Mouse (Mus musculus) stomach, embryonic 16.5 days (tissue): Measurements from ENCODE around the gene A230050P20Rik. TPM values are rescaled to one million over a fixed set of nuclear protein-coding genes. Genes with fewer than 3 reads are reported as not detected.
"Not testable (repeated sequence)": the region's sequence is repeated elsewhere in the genome, so short reads cannot be mapped to it uniquely, and the experiment has no call there.

ENCODE experiments used
- ATAC-seq: fragments of 200-750 bp; cut with Nextera tagmentation; 2 replicates; pipeline ENCODE4 v1.8.0; 2017; ENCODE audit warnings: moderate number of reproducible peaks, moderate TSS enrichment; ENCODE audit not compliant: insufficient read depth, low FRiP score
- H3K27ac ChIP-seq: fragments of 300-500 bp; sonication (generic); 2 replicates; pipeline ENCODE4 v1.5.1; 2014; ENCODE audit warnings: low read length
- H3K27me3 ChIP-seq: fragments of 300-500 bp; sonication (generic); 2 replicates; pipeline ENCODE4 v1.6.1; 2014; ENCODE audit warnings: low read length, control low read depth, mixed read lengths; ENCODE audit not compliant: control insufficient read depth, insufficient read depth
- H3K36me3 ChIP-seq: fragments of 300-500 bp; sonication (generic); 2 replicates; pipeline ENCODE4 v1.6.1; 2014; ENCODE audit warnings: low read length; ENCODE audit not compliant: control insufficient read depth, insufficient read depth
- H3K4me1 ChIP-seq: fragments of 300-500 bp; sonication (generic); 2 replicates; pipeline ENCODE4 v1.6.1; 2014; ENCODE audit warnings: low read length, control low read depth, mixed read lengths; ENCODE audit not compliant: control insufficient read depth, insufficient read depth
- H3K4me2 ChIP-seq: fragments of 300-500 bp; sonication (generic); 2 replicates; pipeline ENCODE4 v1.6.1; 2014; ENCODE audit warnings: low read depth, low read length, mixed read lengths
- H3K4me3 ChIP-seq: fragments of 300-500 bp; sonication (generic); replicated peaks from 2 replicates; pipeline ENCODE4 v1.5.1; 2014; ENCODE audit warnings: mild to moderate bottlenecking, low read length
- H3K9ac ChIP-seq: fragments of 300-500 bp; sonication (generic); 2 replicates; pipeline ENCODE4 v1.6.1; 2014; ENCODE audit warnings: low read length
- H3K9me3 ChIP-seq: fragments of 300-500 bp; sonication (generic); replicated peaks from 2 replicates; pipeline ENCODE4 v1.6.1; 2016; ENCODE audit warnings: low read length, control low read depth; ENCODE audit not compliant: control insufficient read depth
- WGBS: fragments of 180-500 bp; shearing (Covaris S2); extraction: QIAGEN DNeasy Blood & Tissue Kit; methylation state at CpG from one replicate; pipeline ENCODE4 v1.1.7; 2014; 5-methylcytosine and 5-hydroxymethylcytosine counted together
- polyA plus RNA-seq: library from polyadenylated mRNA; unstranded; fragments of >200 nt; fragmentation: Nextera tagmentation; extraction: Ambion mirVana; gene quantifications from 2 replicates; pipeline ENCODE4 v1.2.1, GENCODE M21; 2015

The A230050P20Rik gene
- 14.2 and 16.8 TPM in 2 replicates for polyA plus RNA-seq

DNA sequence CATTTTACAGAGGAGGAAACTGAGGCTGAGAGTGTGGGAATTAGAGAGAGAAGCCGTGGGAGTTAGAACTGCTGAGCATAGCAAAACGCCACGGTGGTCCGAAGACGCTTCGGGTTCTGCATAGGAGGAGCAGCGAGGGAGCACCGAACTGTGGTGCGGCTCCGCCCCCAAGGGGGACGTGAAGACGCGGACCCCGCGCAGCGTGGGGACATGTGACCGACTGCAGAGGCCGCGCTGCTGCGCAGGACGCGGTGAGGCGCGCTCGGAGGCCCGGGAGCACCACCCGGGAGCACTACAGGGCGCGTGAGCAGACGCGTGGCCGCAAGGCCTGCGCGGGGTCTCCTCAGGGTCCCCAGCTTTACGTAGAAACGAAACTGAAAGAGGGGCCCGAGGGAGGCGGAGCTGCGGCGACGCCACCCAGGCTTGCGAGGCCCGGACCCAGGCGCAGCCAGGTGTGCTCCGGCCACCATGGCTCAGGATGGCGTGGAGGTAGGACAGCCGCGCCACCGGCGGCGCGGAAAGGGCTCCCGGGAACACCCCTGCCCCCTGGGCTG, at the start of gene A230050P20Rik:
TSS of gene A230050P20Rik (plus strand) at position 195 of the 554 bp plus-strand sequence.
- H3K9ac ChIP-seq: peak within 1 kb of the TSS; percentile 79
- peaks cover 10% of the 10 kb centered on the region; the same call in 1 of the 2 replicates for H3K27me3 ChIP-seq
- H3K27ac ChIP-seq: no peak within 1 kb of the TSS
- H3K4me3 ChIP-seq: peak within 1 kb of the TSS; percentile 65
- peak; percentile 66; the same call in 1 of the 2 replicates for ATAC-seq
- H3K4me2 ChIP-seq: peak within 1 kb of the TSS; percentile 76
- no peaks in the 10 kb centered on the region for H3K9me3 ChIP-seq
- 8% methylated on average over 51 of the region's 53 CpGs for WGBS
- no peaks in the 10 kb centered on the region for H3K36me3 ChIP-seq
- no peaks in the 10 kb centered on the region; the same call in 1 of the 2 replicates for H3K4me1 ChIP-seq

DNA sequence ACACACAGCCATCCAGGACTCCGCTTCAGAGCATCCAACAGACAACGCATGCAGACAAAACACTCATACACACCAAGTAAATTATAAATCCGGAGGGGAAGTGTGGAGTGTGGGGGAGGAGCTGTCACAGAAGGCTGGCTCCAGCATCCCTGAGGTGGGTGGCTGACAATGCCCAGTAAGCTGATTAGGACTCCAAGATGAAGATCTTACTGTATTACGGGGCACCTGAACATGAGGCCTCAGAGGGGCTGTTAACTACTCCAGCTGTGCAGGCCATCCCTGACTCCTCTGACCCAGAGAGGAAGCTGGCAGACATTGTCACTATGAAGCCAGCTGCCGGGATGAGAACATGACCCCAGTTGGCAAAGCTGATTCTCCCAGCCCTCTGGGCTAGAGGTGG, 48.4 kb upstream of the A230050P20Rik start:
- H3K9me3 ChIP-seq: no peaks in the 10 kb centered on the region
- H3K4me3 ChIP-seq: no peak overlapping the region
- H3K27ac ChIP-seq: no peak overlapping the region
- no peaks in the 10 kb centered on the region for H3K36me3 ChIP-seq
- H3K9ac ChIP-seq: no peak overlapping the region
- H3K4me2 ChIP-seq: no peak overlapping the region
- H3K4me1 ChIP-seq: peaks cover 1% of the 10 kb centered on the region
- no peaks in the 10 kb centered on the region; the same call in 1 of the 2 replicates for H3K27me3 ChIP-seq
- ATAC-seq: no peak
- 76% methylated on average over 5 of the region's 5 CpGs for WGBS

DNA sequence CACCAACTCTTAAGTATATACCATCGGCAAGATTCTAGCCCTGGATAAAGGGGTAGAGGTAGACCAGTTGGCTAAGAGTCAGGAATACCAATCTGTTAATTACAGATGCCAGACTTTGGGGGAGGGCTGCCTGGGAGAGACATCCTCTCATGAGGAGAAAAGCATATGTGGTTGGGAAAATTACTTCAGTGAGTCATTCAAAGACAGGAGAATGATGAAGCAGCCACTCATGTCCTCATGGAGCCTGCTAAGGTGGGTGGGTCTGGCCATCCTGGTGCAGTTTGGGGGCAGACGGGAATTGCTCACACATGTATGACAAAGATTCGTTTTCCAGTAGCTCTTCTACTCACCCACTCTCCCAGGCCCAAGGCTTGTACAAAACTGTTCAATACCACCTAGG, 45.6 kb upstream of the A230050P20Rik start:
- no peaks in the 10 kb centered on the region for H3K9me3 ChIP-seq
- H3K27me3 ChIP-seq: no peaks in the 10 kb centered on the region
- H3K4me3 ChIP-seq: no peak overlapping the region
- no peaks in the 10 kb centered on the region for H3K36me3 ChIP-seq
- no peaks in the 10 kb centered on the region for H3K4me1 ChIP-seq
- no peak overlapping the region for H3K27ac ChIP-seq
- 67% methylated on average over 3 of the region's 3 CpGs for WGBS
- no peak for ATAC-seq
- H3K4me2 ChIP-seq: no peak overlapping the region
- H3K9ac ChIP-seq: no peak overlapping the region

DNA sequence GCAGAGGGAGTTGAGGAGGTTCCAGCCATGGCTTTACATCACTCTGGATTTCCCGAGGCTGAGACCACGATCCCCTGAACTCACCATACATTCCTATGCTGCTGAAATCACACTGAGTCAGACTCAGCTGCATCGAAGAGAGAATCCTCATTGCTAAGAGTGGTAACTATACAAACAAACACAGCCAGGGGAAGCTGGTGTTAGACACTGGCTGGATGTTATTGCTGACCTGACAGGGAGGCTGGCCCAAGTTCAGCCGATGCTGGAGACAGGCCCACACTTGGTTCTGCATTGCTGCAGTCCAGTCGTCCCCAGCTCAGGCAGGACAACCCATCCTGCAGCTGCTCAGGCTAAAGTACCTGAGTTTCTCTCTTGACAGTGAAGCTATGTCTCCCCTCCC, 42.7 kb upstream of the A230050P20Rik start:
- Histone ChIP-seq H3K9ac (no peak overlapping the region), H3K4me2 (no peak overlapping the region), H3K27ac (no peak overlapping the region), H3K4me3 (no peak overlapping the region), H3K4me1 (peaks cover 5% of the 10 kb centered on the region; the same call in 1 of the 2 replicates), H3K27me3 (no peaks in the 10 kb centered on the region), H3K9me3 (no peaks in the 10 kb centered on the region), H3K36me3 (no peaks in the 10 kb centered on the region)
- peak; percentile 44; the same call in 1 of the 2 replicates for ATAC-seq
- 43% methylated on average over 5 of the region's 5 CpGs for WGBS

DNA sequence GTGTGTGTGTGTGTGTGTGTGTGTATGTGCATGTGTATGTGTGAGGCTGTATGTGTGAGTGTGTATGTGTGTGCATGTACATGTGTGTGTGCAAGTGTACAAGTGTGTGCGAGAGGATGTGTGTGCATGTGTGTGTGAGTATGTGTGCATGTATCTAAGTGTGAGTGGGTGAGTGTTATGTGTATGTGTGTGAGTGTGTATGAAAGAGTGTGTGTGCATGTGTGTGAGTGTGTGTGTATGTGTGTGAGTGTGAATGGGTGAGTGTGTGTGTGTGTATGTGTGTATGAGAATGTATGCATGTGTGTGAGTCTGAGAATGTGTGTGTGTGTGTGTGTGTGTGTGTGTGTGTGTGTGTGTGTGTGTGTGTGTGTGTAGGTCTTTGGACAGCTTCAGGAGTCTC, 40.3 kb upstream of the A230050P20Rik start:
- no peak overlapping the region for H3K9ac ChIP-seq
- no peaks in the 10 kb centered on the region for H3K36me3 ChIP-seq
- H3K4me1 ChIP-seq: peaks cover 6% of the 10 kb centered on the region; the same call in 1 of the 2 replicates
- no peaks in the 10 kb centered on the region for H3K27me3 ChIP-seq
- no peak overlapping the region for H3K4me2 ChIP-seq
- no peak overlapping the region for H3K4me3 ChIP-seq
- no peaks in the 10 kb centered on the region for H3K9me3 ChIP-seq
- WGBS: 90% methylated on average over 1 of the region's 1 CpGs
- H3K27ac ChIP-seq: no peak overlapping the region
- ATAC-seq: no peak

DNA sequence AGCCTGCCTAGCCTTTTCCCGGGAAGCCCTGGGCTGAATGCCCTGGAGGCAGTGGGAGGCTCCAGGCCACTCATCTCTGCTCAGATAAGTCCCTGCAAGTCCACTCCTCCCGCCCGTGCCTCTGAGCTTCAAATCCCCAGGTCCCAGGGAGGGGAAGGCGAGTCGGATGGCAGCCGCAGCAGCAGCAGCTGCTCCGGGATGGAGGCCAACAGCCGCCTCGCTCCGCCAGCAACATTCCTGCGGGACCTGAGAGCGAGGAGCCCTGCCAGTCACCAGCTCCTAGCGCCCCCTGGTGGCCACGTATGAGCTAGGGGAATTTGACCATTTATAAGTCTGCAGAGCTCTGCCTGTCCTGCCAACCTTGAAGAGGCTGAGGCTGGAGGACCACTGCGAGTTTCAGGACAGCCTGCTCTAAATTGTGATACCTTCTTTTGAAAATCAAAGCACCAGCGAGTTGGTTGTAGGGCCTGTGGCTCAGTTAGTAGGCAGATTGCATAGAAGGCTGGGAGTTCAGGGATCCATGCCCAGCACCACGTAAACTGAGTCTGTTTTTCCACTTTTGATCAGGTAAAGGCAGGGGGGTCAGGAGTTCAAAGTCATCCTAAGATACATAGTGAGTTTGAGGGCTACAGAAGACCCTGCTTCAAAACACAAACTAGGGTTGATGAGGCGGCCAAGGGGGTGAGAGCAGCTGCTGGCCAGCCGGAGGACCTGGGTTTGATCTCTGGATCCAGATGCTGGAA, 37.4 kb upstream of the A230050P20Rik start:
- peak; percentile 86 for ATAC-seq
- Histone ChIP-seq H3K36me3 (no peaks in the 10 kb centered on the region), H3K9ac (peak overlapping the region; percentile 34), H3K4me2 (no peak overlapping the region), H3K27ac (no peak overlapping the region; the same call in none of the 2 replicates), H3K4me3 (no peak overlapping the region), H3K27me3 (no peaks in the 10 kb centered on the region), H3K4me1 (peaks cover 6% of the 10 kb centered on the region; the same call in 1 of the 2 replicates), H3K9me3 (no peaks in the 10 kb centered on the region)
- 16% methylated on average over 19 of the region's 19 CpGs for WGBS

DNA sequence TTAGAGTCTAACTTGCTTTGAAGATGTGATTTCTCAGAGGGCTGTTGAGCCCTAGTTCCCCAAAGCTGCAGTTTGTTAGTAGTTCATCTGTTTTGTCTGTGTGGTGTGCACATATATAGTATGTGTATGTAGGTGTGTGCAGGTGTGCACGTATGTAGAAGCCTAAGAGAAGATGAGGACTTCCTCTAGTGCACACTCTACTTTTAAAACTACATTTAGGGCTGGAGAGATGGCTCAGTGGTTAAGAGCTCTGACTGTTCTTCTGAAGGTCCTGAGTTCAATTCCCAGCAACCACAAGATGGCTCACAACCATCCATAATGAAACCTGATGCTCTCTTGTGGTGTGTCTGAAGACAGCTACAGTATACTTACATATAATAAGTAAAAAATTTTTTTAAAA, 33.6 kb upstream of the A230050P20Rik start:
- Histone ChIP-seq H3K4me1 (peaks cover 6% of the 10 kb centered on the region; the same call in 1 of the 2 replicates), H3K4me3 (no peak overlapping the region), H3K27me3 (no peaks in the 10 kb centered on the region), H3K27ac (no peak overlapping the region), H3K4me2 (no peak overlapping the region), H3K9ac (no peak overlapping the region), H3K9me3 (no peaks in the 10 kb centered on the region), H3K36me3 (no peaks in the 10 kb centered on the region)
- WGBS: 73% methylated on average over 1 of the region's 1 CpGs
- no peak for ATAC-seq

DNA sequence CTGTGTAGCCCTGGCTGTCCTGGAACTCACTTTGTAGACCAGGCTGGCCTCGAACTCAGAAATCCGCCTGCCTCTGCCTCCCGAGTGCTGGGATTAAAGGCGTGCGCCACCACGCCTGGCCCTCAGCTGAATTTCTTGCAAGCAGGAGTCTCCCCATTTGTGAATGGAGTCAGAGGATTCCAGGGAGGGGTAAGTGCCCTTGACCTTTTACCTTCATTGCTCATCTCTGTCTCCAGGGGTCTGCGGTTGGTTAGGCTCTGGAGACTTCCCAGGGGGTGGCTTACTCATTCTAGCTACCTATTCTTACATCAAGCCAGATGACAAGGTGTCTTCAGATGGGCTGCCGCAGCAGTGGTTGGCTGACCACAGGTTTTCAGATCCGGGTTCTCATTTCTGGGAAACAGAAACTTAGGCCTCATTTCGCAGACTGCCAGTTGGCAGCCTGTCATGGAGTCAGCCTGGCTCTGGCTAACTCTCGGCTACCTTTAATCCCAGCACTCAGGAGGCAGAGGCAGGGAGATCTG, 32.9 kb upstream of the A230050P20Rik start:
- H3K9ac ChIP-seq, H3K27ac ChIP-seq, H3K4me3 ChIP-seq, H3K4me2 ChIP-seq, H3K9me3 ChIP-seq, H3K36me3 ChIP-seq, ATAC-seq, H3K4me1 ChIP-seq, H3K27me3 ChIP-seq: not testable (repeated sequence)
- WGBS: 81% methylated on average over 11 of the region's 11 CpGs
